Mouse (Mus musculus) megakaryocyte, embryonic 14.5 days (primary cell): ENCODE results near the gene Lrig2.

Source experiments
- FLI1 ChIP-seq: IDR thresholded peaks from 2 replicates; pipeline ENCODE4 v1.6.1; 2012; ENCODE audit warnings: low read length, inconsistent platforms, mixed read lengths
- GATA1 ChIP-seq: IDR thresholded peaks from 3 replicates; pipeline ENCODE4 v1.6.1; 2012; ENCODE audit warnings: mixed read lengths, low read length, inconsistent platforms, borderline replicate concordance

GRCm38 (mm10) chr3:104407506-104407905 lies 104.2 kb downstream of the Lrig2 start:
- TF ChIP-seq GATA1 (no peak), FLI1 (no peak)
